Comparison of ENCODE assay signal across 8 mouse cellular contexts in the genomic region with DNA sequence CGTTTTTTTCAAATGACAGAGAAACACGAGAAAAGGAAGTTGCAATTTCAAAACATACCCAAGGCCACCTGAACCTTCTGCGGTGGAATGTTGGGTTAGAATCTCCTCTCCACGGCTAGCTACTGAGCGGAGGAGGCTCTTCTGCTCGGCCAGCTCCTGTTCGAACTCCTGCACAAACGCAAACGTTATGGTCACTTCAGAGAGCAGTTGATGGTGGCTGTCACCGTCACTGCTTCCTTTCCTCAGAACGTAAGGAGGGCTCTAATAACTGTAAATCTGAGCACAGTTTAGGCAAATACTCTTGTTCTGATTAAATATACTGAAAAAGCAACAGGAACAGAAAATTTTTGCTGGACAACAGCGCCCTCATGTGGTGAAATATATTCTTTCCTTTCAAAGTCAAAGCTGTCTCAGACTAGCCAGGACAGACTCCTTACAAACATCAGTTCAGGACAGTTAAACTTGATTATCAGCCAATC.
A peak's percentile ranks its signal among the peaks of the same experiment; 100 is the strongest.
DNase-seq lines count a peak whose midpoint lies in the region; ATAC-seq and TF ChIP-seq lines count a peak whose summit lies in the region.
"Had no signal": no experiment of that assay in that cellular context is flagged by ENCODE, and none has a peak within 500 bp of the region (broad histone marks: within the 10 kb centered on the region; RNA-seq: fewer than 3 reads in every experiment).

No protein-coding gene starts in this region.

- no peak for TF ChIP-seq POLR2A in spleen, adult 2 months (IDR thresholded peaks at IDR 0.05; ENCODE audit: low read depth, low read length)

- no peak overlapping the region for H3K4me2 ChIP-seq in forebrain, embryonic 15.5 days (replicated peaks)
- 0 out of 2 replicates have a peak overlapping the region, but pooled peaks have one; percentile 30 for H3K4me2 ChIP-seq in kidney, embryonic 15.5 days

- H3K9ac ChIP-seq in forebrain, embryonic 15.5 days (replicated peaks) = no peak overlapping the region
- H3K9ac ChIP-seq in kidney, embryonic 15.5 days = no peak overlapping the region

- peak; percentile 15 for DNase-seq in 3134 (ENCODE audit: extremely low read depth, insufficient read length, low spot score)
- peak; percentile 84 for DNase-seq in 3T3-L1 (ENCODE audit: low read depth, low spot score)
- peak; percentile 79 for DNase-seq in adrenal gland, postnatal 10 days
- peak; percentile 29 to 46 for DNase-seq in spleen, adult 2 months (ENCODE audit: low read depth in 1 of 2, low spot score in 2 of 2)

- WGBS in forebrain, embryonic 15.5 days = 59% methylated on average over 12 of the region's 12 CpGs
- 44% methylated on average over 12 of the region's 12 CpGs for WGBS in kidney, embryonic 15.5 days
- WGBS in spleen, adult 2 months = 55% methylated on average over 12 of the region's 12 CpGs

- no peak overlapping the region for H3K27ac ChIP-seq in forebrain, embryonic 15.5 days (replicated peaks)
- H3K27ac ChIP-seq in kidney, embryonic 15.5 days = 0 out of 2 replicates have a peak overlapping the region, but pooled peaks have one; percentile 22
- no peak overlapping the region for H3K27ac ChIP-seq in spleen, adult 2 months (ENCODE audit: insufficient read depth, low read length)

- H3K36me3 ChIP-seq in forebrain, embryonic 15.5 days = no peaks in the 10 kb centered on the region
- no peaks in the 10 kb centered on the region for H3K36me3 ChIP-seq in kidney, embryonic 15.5 days
- H3K36me3 ChIP-seq in spleen, adult 2 months (ENCODE audit: control insufficient read depth, insufficient read depth, low read length) = peaks cover 6% of the 10 kb centered on the region

- no peaks in the 10 kb centered on the region for H3K9me3 ChIP-seq in forebrain, embryonic 15.5 days
- H3K9me3 ChIP-seq in kidney, embryonic 15.5 days (replicated peaks) = no peaks in the 10 kb centered on the region

- no peak for TF ChIP-seq CTCF in spleen, adult 2 months (IDR thresholded peaks at IDR 0.05; ENCODE audit: extremely low read depth, insufficient read depth, insufficient read length, insufficient replicate concordance)

- ATAC-seq in forebrain, embryonic 15.5 days (replicated peaks) = peak; percentile 58; the same call in 1 of the 2 replicates
- ATAC-seq in kidney, embryonic 15.5 days (replicated peaks; ENCODE audit: low FRiP score) = no peak
- peak; percentile 85 for ATAC-seq in megakaryocyte, adult 5-6 weeks (ENCODE audit: poor library complexity, severe bottlenecking)

- H3K27me3 ChIP-seq in forebrain, embryonic 15.5 days = no peaks in the 10 kb centered on the region
- no peaks in the 10 kb centered on the region for H3K27me3 ChIP-seq in kidney, embryonic 15.5 days
- no peaks in the 10 kb centered on the region for H3K27me3 ChIP-seq in spleen, adult 2 months (ENCODE audit: control insufficient read depth, insufficient read depth, low read length)

- H3K4me3 ChIP-seq in forebrain, embryonic 15.5 days = no peak overlapping the region
- H3K4me3 ChIP-seq in kidney, embryonic 15.5 days (replicated peaks) = no peak overlapping the region
- H3K4me3 ChIP-seq in spleen, adult 2 months (ENCODE audit: extremely low read depth, insufficient read depth, insufficient read length) = no peak overlapping the region; the same call in 1 of the 2 replicates
- H3K4me3 ChIP-seq: myocyte had no signal

- no peaks in the 10 kb centered on the region for H3K4me1 ChIP-seq in forebrain, embryonic 15.5 days
- peaks cover 12% of the 10 kb centered on the region for H3K4me1 ChIP-seq in kidney, embryonic 15.5 days
- no peaks in the 10 kb centered on the region; the same call in 1 of the 2 replicates for H3K4me1 ChIP-seq in spleen, adult 2 months (ENCODE audit: control insufficient read depth, insufficient read depth, insufficient read length)

Comparison
In these comparisons a context has a peak if more than half of its experiments do, and no peak if none do; other contexts are left out.
1. DNase-seq: peak in every context shown above with its lines; median percentile 84 in 3T3-L1; 79 in adrenal gland, postnatal 10 days; 38 in spleen, adult 2 months; 15 in 3134.